Mouse (Mus musculus): ENCODE data around the gene Mob4. TPM values are rescaled to one million over a fixed set of nuclear protein-coding genes. Genes with fewer than 3 reads are reported as not detected.

The Mob4 gene
- polyA plus RNA-seq, 1 experiment = 19.5 TPM

Other genes starting within 250 kb of the Mob4 start
- gene Ankrd44, start 204.8 kb upstream of the Mob4 start, polyA plus RNA-seq (2012; fragmentation: generic; extraction: Trizol) = 4.6 TPM
- gene Sf3b1, start 103.8 kb upstream of the Mob4 start, polyA plus RNA-seq (2012; fragmentation: generic; extraction: Trizol) = 31.8 TPM
- 18.5 TPM for gene Coq10b, start 78.5 kb upstream of the Mob4 start, polyA plus RNA-seq (2012; fragmentation: generic; extraction: Trizol)
- gene Hspe1, start 43.1 kb upstream of the Mob4 start, polyA plus RNA-seq (2012; fragmentation: generic; extraction: Trizol) = 436 TPM
- 132 TPM for gene Hspd1, start 43.0 kb upstream of the Mob4 start, polyA plus RNA-seq (2012; fragmentation: generic; extraction: Trizol)
- 41.0 TPM for gene Rftn2, start 95.6 kb downstream of the Mob4 start, polyA plus RNA-seq (2012; fragmentation: generic; extraction: Trizol)
- gene Mars2, start 105.9 kb downstream of the Mob4 start, polyA plus RNA-seq (2012; fragmentation: generic; extraction: Trizol) = 2.2 TPM
- gene Boll, start 232.2 kb downstream of the Mob4 start, polyA plus RNA-seq (2012; fragmentation: generic; extraction: Trizol) = not detected

Data from myocyte (in vitro differentiated cells).